Mouse (Mus musculus) brain, embryonic 14.5 days (tissue): ENCODE results near the gene Alk.

ENCODE experiments used
- CTCF ChIP-seq: fragments of 200-500 bp; IDR thresholded peaks from 2 replicates; pipeline ENCODE4 v1.5.1; 2012; ENCODE audit warnings: inconsistent platforms, mild to moderate bottlenecking, moderate library complexity, borderline replicate concordance; ENCODE audit not compliant: insufficient read depth, insufficient read length; ENCODE audit errors: extremely low read depth
- POLR2A ChIP-seq: fragments of 200-500 bp; IDR thresholded peaks from 2 replicates; pipeline ENCODE4 v1.6.1; 2012; ENCODE audit warnings: mild to moderate bottlenecking, inconsistent platforms, borderline replicate concordance; ENCODE audit not compliant: poor library complexity, insufficient read depth, insufficient read length, severe bottlenecking; ENCODE audit errors: extremely low read depth

GRCm38 (mm10) chr17:72132140-72132911, 472.1 kb downstream of the Alk start:
- TF ChIP-seq POLR2A (no peak), CTCF (no peak)
